Mouse (Mus musculus): ENCODE measurements around the gene Mup1. TPM values are rescaled to one million over a fixed set of nuclear protein-coding genes. Genes with fewer than 3 reads are reported as not detected.
"Not testable (repeated sequence)": the region's sequence is repeated elsewhere in the genome, so short reads cannot be mapped to it uniquely, and the experiment has no call there.

Mup1 gene
- total RNA-seq (2014; rRNA removed) (not detected in 2 replicates), polyA plus RNA-seq (2015; fragmentation: Nextera tagmentation; extraction: Ambion mirVana) (not detected in 2 replicates)

DNA sequence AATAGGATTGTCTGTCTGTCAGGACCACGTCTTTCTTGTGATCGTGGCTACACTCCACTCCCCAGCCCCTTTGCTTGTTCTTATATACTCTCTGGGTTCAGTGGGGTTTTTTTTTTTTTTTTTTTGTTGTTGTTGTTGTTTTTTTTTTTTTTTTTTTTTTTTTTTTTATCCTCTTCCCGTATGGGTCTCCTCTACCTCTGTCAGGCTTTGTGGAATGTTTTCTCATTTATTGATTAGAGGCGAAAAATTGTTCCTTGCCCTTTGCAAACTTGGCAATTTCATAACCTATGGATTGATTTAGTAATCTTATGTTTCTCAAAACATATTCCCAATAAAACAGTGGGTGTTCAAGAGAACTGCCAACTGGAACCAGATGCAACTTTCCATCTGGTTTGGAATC is at the start of gene Mup1:
TSS of gene Mup1 (minus strand) at position 101 of the 400 bp plus-strand sequence.
- H3K27ac ChIP-seq; H3K4me1 ChIP-seq (ENCODE audit: insufficient read depth, low read length); H3K4me2 ChIP-seq (ENCODE audit: low read depth, low read length); H3K9ac ChIP-seq (replicated peaks; ENCODE audit: low read length); H3K36me3 ChIP-seq (ENCODE audit: insufficient read depth, low read length); H3K27me3 ChIP-seq (ENCODE audit: insufficient read depth, low read length); ATAC-seq; DNase-seq (ENCODE audit: low spot score); H3K9me3 ChIP-seq (ENCODE audit: low read length); H3K4me3 ChIP-seq (ENCODE audit: low read length): not testable (repeated sequence)
- 93% methylated on average over 2 of the region's 4 CpGs for WGBS

Other genes starting within 250 kb of the Mup1 start
- gene Mup9, start 80.0 kb downstream of the Mup1 start, total RNA-seq (2014; rRNA removed) = not detected in 2 replicates
- not detected in 2 replicates for gene Mup9, start 80.0 kb downstream of the Mup1 start, polyA plus RNA-seq (2015; fragmentation: Nextera tagmentation; extraction: Ambion mirVana)
- not detected in 2 replicates for gene Mup10, start 80.2 kb upstream of the Mup1 start, total RNA-seq (2014; rRNA removed)
- gene Mup10, start 80.2 kb upstream of the Mup1 start, polyA plus RNA-seq (2015; fragmentation: Nextera tagmentation; extraction: Ambion mirVana) = not detected in 2 replicates
- gene Mup11, start 160.5 kb upstream of the Mup1 start, total RNA-seq (2014; rRNA removed) = not detected in 2 replicates
- not detected in 2 replicates for gene Mup11, start 160.5 kb upstream of the Mup1 start, polyA plus RNA-seq (2015; fragmentation: Nextera tagmentation; extraction: Ambion mirVana)
- gene Mup12, start 239.4 kb upstream of the Mup1 start, total RNA-seq (2014; rRNA removed) = not detected in 2 replicates
- not detected in 2 replicates for gene Mup12, start 239.4 kb upstream of the Mup1 start, polyA plus RNA-seq (2015; fragmentation: Nextera tagmentation; extraction: Ambion mirVana)

Measured in hindbrain, postnatal 0 days (tissue).